Mouse (Mus musculus) megakaryocyte, embryonic 14.5 days (primary cell): Measurements from ENCODE around the gene Gm26920.
"Not testable (repeated sequence)": the region's sequence is repeated elsewhere in the genome, so short reads cannot be mapped to it uniquely, and the experiment has no call there.

Source experiments
- FLI1 ChIP-seq: IDR thresholded peaks from 2 replicates; pipeline ENCODE4 v1.6.1; 2012; ENCODE audit warnings: low read length, inconsistent platforms, mixed read lengths
- GATA1 ChIP-seq: IDR thresholded peaks from 3 replicates; pipeline ENCODE4 v1.6.1; 2012; ENCODE audit warnings: mixed read lengths, low read length, inconsistent platforms, borderline replicate concordance

DNA sequence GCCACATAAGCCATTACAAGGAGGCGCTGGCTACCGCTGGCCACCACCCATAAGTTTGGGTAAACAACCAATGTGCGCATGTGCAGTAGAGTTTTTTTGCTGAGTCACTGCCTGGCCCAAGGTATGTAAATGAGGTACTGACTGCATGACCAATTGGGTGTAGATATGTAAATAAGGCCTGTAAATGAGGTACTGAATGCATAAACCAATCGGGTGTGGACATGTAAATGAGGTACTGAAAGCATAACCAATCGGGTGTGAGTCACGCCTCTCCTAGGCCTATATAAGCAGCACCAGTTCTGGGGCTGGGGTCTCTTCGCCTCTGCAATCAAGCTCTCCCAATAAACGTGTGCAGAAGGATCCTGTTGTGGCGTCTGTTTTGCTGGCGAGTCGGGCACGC is 27.7 kb upstream of the Gm26920 start:
- not testable (repeated sequence) for TF ChIP-seq GATA1, FLI1
